Mouse (Mus musculus): ENCODE data around the gene Syn2.

GRCm38 (mm10) chr6:115268551-115269385 lies 134.1 kb downstream of the Syn2 start:
- no peak for TF ChIP-seq CTCF (IDR thresholded peaks at IDR 0.05; ENCODE audit: borderline replicate concordance, extremely low read depth, insufficient read depth, insufficient read length)
- TF ChIP-seq POLR2A (IDR thresholded peaks at IDR 0.05; ENCODE audit: borderline replicate concordance, extremely low read depth, insufficient read depth, insufficient read length, poor library complexity, severe bottlenecking) = no peak
